Mouse (Mus musculus) intestine, embryonic 15.5 days (tissue): Measurements from ENCODE around the gene Eif3b. TPM values are rescaled to one million over a fixed set of nuclear protein-coding genes. Genes with fewer than 3 reads are reported as not detected.

Experiments
- ATAC-seq: fragments of 200-750 bp; cut with Nextera tagmentation; 2 replicates; pipeline ENCODE4 v1.8.0; 2017; ENCODE audit warnings: moderate TSS enrichment, moderate library complexity
- H3K27ac ChIP-seq: fragments of 300-500 bp; sonication (generic); 2 replicates; pipeline ENCODE4 v1.5.1; 2015; ENCODE audit warnings: mild to moderate bottlenecking, inconsistent platforms
- H3K27me3 ChIP-seq: fragments of 300-500 bp; sonication (generic); replicated peaks from 2 replicates; pipeline ENCODE4 v1.6.1; 2015; ENCODE audit warnings: inconsistent platforms
- H3K36me3 ChIP-seq: fragments of 300-500 bp; sonication (generic); 2 replicates; pipeline ENCODE4 v1.6.1; 2015; ENCODE audit warnings: inconsistent platforms
- H3K4me1 ChIP-seq: fragments of 300-500 bp; sonication (generic); replicated peaks from 2 replicates; pipeline ENCODE4 v1.6.1; 2015; ENCODE audit warnings: inconsistent platforms
- H3K4me2 ChIP-seq: fragments of 300-500 bp; sonication (generic); replicated peaks from 2 replicates; pipeline ENCODE4 v1.6.1; 2015; ENCODE audit warnings: mild to moderate bottlenecking, inconsistent platforms
- H3K4me3 ChIP-seq: fragments of 300-500 bp; sonication (generic); replicated peaks from 2 replicates; pipeline ENCODE4 v1.5.1; 2015; ENCODE audit warnings: inconsistent platforms
- H3K9ac ChIP-seq: fragments of 300-500 bp; sonication (generic); 2 replicates; pipeline ENCODE4 v1.6.1; 2015; ENCODE audit warnings: inconsistent platforms
- H3K9me3 ChIP-seq: fragments of 300-500 bp; sonication (generic); 2 replicates; pipeline ENCODE4 v1.6.1; 2016; ENCODE audit warnings: inconsistent platforms
- WGBS: fragments of 180-500 bp; shearing (Covaris S2); methylation state at CpG from one replicate; pipeline ENCODE4 v1.1.7; 2015; 5-methylcytosine and 5-hydroxymethylcytosine counted together
- polyA plus RNA-seq: library from polyadenylated mRNA; unstranded; fragments of >200 nt; fragmentation: Nextera tagmentation; extraction: Ambion mirVana; gene quantifications from 2 replicates; pipeline ENCODE4 v1.2.1, GENCODE M21; 2015

Gene Eif3b
- 127 and 142 TPM in 2 replicates for polyA plus RNA-seq

GRCm38 (mm10) chr5:140418489-140419441, at the start of gene Eif3b:
Gene Eif3b (plus strand): TSS chr5:140419328.
- Histone ChIP-seq H3K4me1 (peaks cover 12% of the 10 kb centered on the region), H3K9me3 (no peaks in the 10 kb centered on the region), H3K36me3 (no peaks in the 10 kb centered on the region), H3K4me3 (peak within 1 kb of the TSS; percentile 100), H3K27ac (peak within 1 kb of the TSS; percentile 95), H3K27me3 (no peaks in the 10 kb centered on the region), H3K4me2 (peak within 1 kb of the TSS; percentile 78), H3K9ac (peak within 1 kb of the TSS; percentile 97)
- under 1% methylated on average over 65 of the region's 65 CpGs for WGBS
- ATAC-seq, result peak; percentile 96

GRCm38 (mm10) chr5:140369466-140369865, 49.7 kb upstream of the Eif3b start:
- WGBS, result 37% methylated on average over 2 of the region's 2 CpGs
- Histone ChIP-seq H3K9me3 (no peaks in the 10 kb centered on the region), H3K4me1 (0 out of 2 replicates have a peak, but pooled peaks cover 5% of the 10 kb centered on the region), H3K9ac (no peak overlapping the region), H3K27me3 (no peaks in the 10 kb centered on the region), H3K4me2 (no peak overlapping the region), H3K4me3 (no peak overlapping the region), H3K36me3 (peaks cover 2% of the 10 kb centered on the region; the same call in 1 of the 2 replicates), H3K27ac (no peak overlapping the region)
- no peak for ATAC-seq

GRCm38 (mm10) chr5:140370446-140371254, 48.5 kb upstream of the Eif3b start:
- H3K27me3 ChIP-seq, result no peaks in the 10 kb centered on the region
- WGBS, result 59% methylated on average over 6 of the region's 6 CpGs
- no peak for ATAC-seq
- 0 out of 2 replicates have a peak, but pooled peaks cover 5% of the 10 kb centered on the region for H3K4me1 ChIP-seq
- no peak overlapping the region for H3K4me2 ChIP-seq
- H3K4me3 ChIP-seq, result no peak overlapping the region
- H3K36me3 ChIP-seq, result no peaks in the 10 kb centered on the region
- H3K27ac ChIP-seq, result no peak overlapping the region
- H3K9ac ChIP-seq, result 0 out of 2 replicates have a peak overlapping the region, but pooled peaks have one; percentile 1
- H3K9me3 ChIP-seq, result no peaks in the 10 kb centered on the region

- no peaks in the 10 kb centered on the region for H3K9me3 ChIP-seq
- H3K9ac ChIP-seq, result no peak overlapping the region
- H3K4me2 ChIP-seq, result no peak overlapping the region
- no peaks in the 10 kb centered on the region for H3K27me3 ChIP-seq
- H3K36me3 ChIP-seq, result no peaks in the 10 kb centered on the region
- H3K4me1 ChIP-seq, result 0 out of 2 replicates have a peak, but pooled peaks cover 5% of the 10 kb centered on the region
- no peak overlapping the region for H3K4me3 ChIP-seq
- 90% methylated on average over 3 of the region's 3 CpGs for WGBS
- no peak for ATAC-seq
- H3K27ac ChIP-seq, result no peak overlapping the region
Observed at GRCm38 (mm10) chr5:140371671-140372070, 47.5 kb upstream of the Eif3b start.

- H3K9ac ChIP-seq, result no peak overlapping the region
- 79% methylated on average over 2 of the region's 2 CpGs for WGBS
- no peaks in the 10 kb centered on the region for H3K27me3 ChIP-seq
- H3K27ac ChIP-seq, result no peak overlapping the region
- no peaks in the 10 kb centered on the region for H3K36me3 ChIP-seq
- H3K4me2 ChIP-seq, result no peak overlapping the region
- 0 out of 2 replicates have a peak, but pooled peaks cover 5% of the 10 kb centered on the region for H3K4me1 ChIP-seq
- H3K4me3 ChIP-seq, result no peak overlapping the region
- no peaks in the 10 kb centered on the region for H3K9me3 ChIP-seq
- ATAC-seq, result no peak
Observed at GRCm38 (mm10) chr5:140373711-140374110, 45.4 kb upstream of the Eif3b start.

- ATAC-seq, result no peak
- H3K4me3 ChIP-seq, result no peak overlapping the region
- 0 out of 2 replicates have a peak, but pooled peaks cover 5% of the 10 kb centered on the region for H3K4me1 ChIP-seq
- H3K9me3 ChIP-seq, result no peaks in the 10 kb centered on the region
- no peaks in the 10 kb centered on the region for H3K27me3 ChIP-seq
- H3K27ac ChIP-seq, result no peak overlapping the region
- H3K4me2 ChIP-seq, result no peak overlapping the region
- no peaks in the 10 kb centered on the region for H3K36me3 ChIP-seq
- 39% methylated on average over 3 of the region's 3 CpGs for WGBS
- no peak overlapping the region for H3K9ac ChIP-seq
Observed at GRCm38 (mm10) chr5:140374226-140374625, 44.9 kb upstream of the Eif3b start.

- Histone ChIP-seq H3K9me3 (no peaks in the 10 kb centered on the region), H3K36me3 (no peaks in the 10 kb centered on the region), H3K4me2 (no peak overlapping the region), H3K27ac (no peak overlapping the region), H3K9ac (no peak overlapping the region), H3K4me3 (no peak overlapping the region), H3K4me1 (0 out of 2 replicates have a peak, but pooled peaks cover 5% of the 10 kb centered on the region), H3K27me3 (no peaks in the 10 kb centered on the region)
- ATAC-seq, result no peak
- WGBS, result 82% methylated on average over 4 of the region's 4 CpGs
Observed at GRCm38 (mm10) chr5:140375249-140375829, 43.8 kb upstream of the Eif3b start.

- no peak overlapping the region for H3K4me3 ChIP-seq
- no peaks in the 10 kb centered on the region for H3K27me3 ChIP-seq
- H3K9ac ChIP-seq, result no peak overlapping the region
- no peak overlapping the region for H3K4me2 ChIP-seq
- no peaks in the 10 kb centered on the region for H3K9me3 ChIP-seq
- H3K4me1 ChIP-seq, result no peaks in the 10 kb centered on the region
- no peak overlapping the region for H3K27ac ChIP-seq
- no peaks in the 10 kb centered on the region for H3K36me3 ChIP-seq
- no peak for ATAC-seq
- WGBS, result 91% methylated on average over 6 of the region's 6 CpGs
Observed at GRCm38 (mm10) chr5:140378121-140378853, 40.8 kb upstream of the Eif3b start.

GRCm38 (mm10) chr5:140379299-140379698, 39.8 kb upstream of the Eif3b start:
- Histone ChIP-seq H3K4me3 (no peak overlapping the region), H3K9ac (no peak overlapping the region), H3K27ac (no peak overlapping the region), H3K36me3 (no peaks in the 10 kb centered on the region), H3K4me2 (no peak overlapping the region), H3K9me3 (no peaks in the 10 kb centered on the region), H3K27me3 (no peaks in the 10 kb centered on the region), H3K4me1 (peaks cover 6% of the 10 kb centered on the region)
- 85% methylated on average over 6 of the region's 6 CpGs for WGBS
- ATAC-seq, result no peak

- H3K4me1 ChIP-seq, result peaks cover 6% of the 10 kb centered on the region
- WGBS, result 85% methylated on average over 7 of the region's 7 CpGs
Observed at GRCm38 (mm10) chr5:140381156-140381555, 38.0 kb upstream of the Eif3b start.

GRCm38 (mm10) chr5:140382688-140383087, 36.4 kb upstream of the Eif3b start:
- Histone ChIP-seq H3K4me3 (no peak overlapping the region), H3K36me3 (no peaks in the 10 kb centered on the region), H3K9me3 (no peaks in the 10 kb centered on the region), H3K9ac (no peak overlapping the region), H3K27ac (no peak overlapping the region), H3K4me2 (no peak overlapping the region), H3K4me1 (peaks cover 6% of the 10 kb centered on the region), H3K27me3 (no peaks in the 10 kb centered on the region)
- no peak for ATAC-seq
- 87% methylated on average over 6 of the region's 6 CpGs for WGBS

More at GRCm38 (mm10) chr5:140381156-140381555, 38.0 kb upstream of the Eif3b start:
- H3K9me3 ChIP-seq, result no peaks in the 10 kb centered on the region
- H3K27me3 ChIP-seq, result no peaks in the 10 kb centered on the region
- no peaks in the 10 kb centered on the region for H3K36me3 ChIP-seq
- no peak overlapping the region for H3K4me3 ChIP-seq
- no peak overlapping the region for H3K27ac ChIP-seq
- H3K9ac ChIP-seq, result no peak overlapping the region
- no peak for ATAC-seq
- no peak overlapping the region for H3K4me2 ChIP-seq
